Mouse (Mus musculus) intestine, embryonic 15.5 days (tissue): ENCODE data around the gene Alox12b. TPM values are rescaled to one million over a fixed set of nuclear protein-coding genes. Genes with fewer than 3 reads are reported as not detected.
A peak's percentile ranks its signal among the peaks of the same experiment; 100 is the strongest.

ENCODE experiments used
- ATAC-seq: fragments of 200-750 bp; cut with Nextera tagmentation; 2 replicates; pipeline ENCODE4 v1.8.0; 2017; ENCODE audit warnings: moderate TSS enrichment, moderate library complexity
- H3K27ac ChIP-seq: fragments of 300-500 bp; sonication (generic); 2 replicates; pipeline ENCODE4 v1.5.1; 2015; ENCODE audit warnings: mild to moderate bottlenecking, inconsistent platforms
- H3K27me3 ChIP-seq: fragments of 300-500 bp; sonication (generic); replicated peaks from 2 replicates; pipeline ENCODE4 v1.6.1; 2015; ENCODE audit warnings: inconsistent platforms
- H3K36me3 ChIP-seq: fragments of 300-500 bp; sonication (generic); 2 replicates; pipeline ENCODE4 v1.6.1; 2015; ENCODE audit warnings: inconsistent platforms
- H3K4me1 ChIP-seq: fragments of 300-500 bp; sonication (generic); replicated peaks from 2 replicates; pipeline ENCODE4 v1.6.1; 2015; ENCODE audit warnings: inconsistent platforms
- H3K4me2 ChIP-seq: fragments of 300-500 bp; sonication (generic); replicated peaks from 2 replicates; pipeline ENCODE4 v1.6.1; 2015; ENCODE audit warnings: mild to moderate bottlenecking, inconsistent platforms
- H3K4me3 ChIP-seq: fragments of 300-500 bp; sonication (generic); replicated peaks from 2 replicates; pipeline ENCODE4 v1.5.1; 2015; ENCODE audit warnings: inconsistent platforms
- H3K9ac ChIP-seq: fragments of 300-500 bp; sonication (generic); 2 replicates; pipeline ENCODE4 v1.6.1; 2015; ENCODE audit warnings: inconsistent platforms
- H3K9me3 ChIP-seq: fragments of 300-500 bp; sonication (generic); 2 replicates; pipeline ENCODE4 v1.6.1; 2016; ENCODE audit warnings: inconsistent platforms
- WGBS: fragments of 180-500 bp; shearing (Covaris S2); methylation state at CpG from one replicate; pipeline ENCODE4 v1.1.7; 2015; 5-methylcytosine and 5-hydroxymethylcytosine counted together
- polyA plus RNA-seq: library from polyadenylated mRNA; unstranded; fragments of >200 nt; fragmentation: Nextera tagmentation; extraction: Ambion mirVana; gene quantifications from 2 replicates; pipeline ENCODE4 v1.2.1, GENCODE M21; 2015

The Alox12b gene
- polyA plus RNA-seq, 1 experiment from 2014 or later, result 0.35 TPM

GRCm38 (mm10) chr11:69125852-69125918 is 31.1 kb upstream of the Alox12b start, which contains the start of gene Aloxe3:
TSS of gene Aloxe3 (plus strand) at chr11:69125896.
- peak within 1 kb of the TSS; percentile 70 for H3K27ac ChIP-seq
- peak within 1 kb of the TSS; percentile 57 for H3K4me3 ChIP-seq
- H3K4me2 ChIP-seq, result peak within 1 kb of the TSS; percentile 87
- H3K9ac ChIP-seq, result peak within 1 kb of the TSS; percentile 50
- 1% methylated on average over 3 of the region's 3 CpGs for WGBS
- H3K36me3 ChIP-seq, result no peaks in the 10 kb centered on the region
- H3K9me3 ChIP-seq, result no peaks in the 10 kb centered on the region
- H3K4me1 ChIP-seq, result peaks cover 17% of the 10 kb centered on the region
- no peaks in the 10 kb centered on the region for H3K27me3 ChIP-seq
- ATAC-seq, result no peak

- no peaks in the 10 kb centered on the region for H3K27me3 ChIP-seq
- no peaks in the 10 kb centered on the region for H3K36me3 ChIP-seq
- H3K27ac ChIP-seq, result no peak overlapping the region
- H3K9me3 ChIP-seq, result no peaks in the 10 kb centered on the region
- H3K9ac ChIP-seq, result peak overlapping the region; percentile 50
- WGBS, result 14% methylated on average over 20 of the region's 20 CpGs
- peak overlapping the region; percentile 87 for H3K4me2 ChIP-seq
- peak overlapping the region; percentile 57 for H3K4me3 ChIP-seq
- ATAC-seq, result no peak
- H3K4me1 ChIP-seq, result peaks cover 13% of the 10 kb centered on the region
Observed at GRCm38 (mm10) chr11:69125919-69126705, 30.7 kb upstream of the Alox12b start.

GRCm38 (mm10) chr11:69126706-69127095 is 30.1 kb upstream of the Alox12b start:
- Histone ChIP-seq H3K9me3 (no peaks in the 10 kb centered on the region), H3K4me2 (peak overlapping the region; percentile 87), H3K4me3 (no peak overlapping the region)

GRCm38 (mm10) chr11:69128426-69129122 is 28.2 kb upstream of the Alox12b start:
- Histone ChIP-seq H3K4me3 (no peak overlapping the region), H3K4me1 (peaks cover 6% of the 10 kb centered on the region), H3K4me2 (no peak overlapping the region), H3K27ac (no peak overlapping the region), H3K27me3 (no peaks in the 10 kb centered on the region), H3K36me3 (no peaks in the 10 kb centered on the region), H3K9ac (no peak overlapping the region), H3K9me3 (no peaks in the 10 kb centered on the region)
- ATAC-seq, result no peak
- WGBS, result 70% methylated on average over 8 of the region's 8 CpGs

More at GRCm38 (mm10) chr11:69126706-69127095, 30.1 kb upstream of the Alox12b start:
- Histone ChIP-seq H3K27ac (no peak overlapping the region), H3K36me3 (no peaks in the 10 kb centered on the region), H3K9ac (no peak overlapping the region), H3K4me1 (peaks cover 8% of the 10 kb centered on the region), H3K27me3 (no peaks in the 10 kb centered on the region)
- no peak for ATAC-seq
- WGBS, result 40% methylated on average over 2 of the region's 2 CpGs

- Histone ChIP-seq H3K4me3 (peak overlapping the region; percentile 47), H3K9ac (peak overlapping the region; percentile 41; the same call in 1 of the 2 replicates), H3K36me3 (no peaks in the 10 kb centered on the region), H3K27ac (no peak overlapping the region), H3K4me2 (peak overlapping the region; percentile 89), H3K9me3 (no peaks in the 10 kb centered on the region), H3K27me3 (no peaks in the 10 kb centered on the region), H3K4me1 (no peaks in the 10 kb centered on the region; the same call in 1 of the 2 replicates)
- 26% methylated on average over 5 of the region's 5 CpGs for WGBS
- peak; percentile 46 for ATAC-seq
Observed at GRCm38 (mm10) chr11:69133566-69133922, 23.2 kb upstream of the Alox12b start.

GRCm38 (mm10) chr11:69133923-69134621 is 22.7 kb upstream of the Alox12b start:
- no peak overlapping the region for H3K27ac ChIP-seq
- H3K36me3 ChIP-seq, result no peaks in the 10 kb centered on the region
- H3K4me3 ChIP-seq, result peak overlapping the region; percentile 47
- H3K9ac ChIP-seq, result peak overlapping the region; percentile 41
- no peaks in the 10 kb centered on the region; the same call in 1 of the 2 replicates for H3K4me1 ChIP-seq
- ATAC-seq, result peak; percentile 87
- H3K27me3 ChIP-seq, result no peaks in the 10 kb centered on the region
- H3K4me2 ChIP-seq, result peak overlapping the region; percentile 89
- 2% methylated on average over 34 of the region's 34 CpGs for WGBS
- no peaks in the 10 kb centered on the region for H3K9me3 ChIP-seq

- Histone ChIP-seq H3K4me3 (peak overlapping the region; percentile 47), H3K9ac (peak overlapping the region; percentile 41; the same call in 1 of the 2 replicates), H3K27ac (no peak overlapping the region), H3K27me3 (no peaks in the 10 kb centered on the region), H3K4me1 (no peaks in the 10 kb centered on the region; the same call in 1 of the 2 replicates), H3K36me3 (no peaks in the 10 kb centered on the region), H3K9me3 (no peaks in the 10 kb centered on the region), H3K4me2 (peak overlapping the region; percentile 89)
- 32% methylated on average over 8 of the region's 8 CpGs for WGBS
- no peak for ATAC-seq
Observed at GRCm38 (mm10) chr11:69134622-69134968, 22.2 kb upstream of the Alox12b start.

- WGBS, result 93% methylated on average over 6 of the region's 6 CpGs
- ATAC-seq, result no peak
- H3K4me2 ChIP-seq, result no peak overlapping the region
Observed at GRCm38 (mm10) chr11:69135361-69135760, 21.4 kb upstream of the Alox12b start.

GRCm38 (mm10) chr11:69147546-69147945 is 9.2 kb upstream of the Alox12b start:
- H3K9me3 ChIP-seq, result no peaks in the 10 kb centered on the region
- no peak overlapping the region for H3K27ac ChIP-seq
- peaks cover 6% of the 10 kb centered on the region for H3K4me1 ChIP-seq
- H3K4me3 ChIP-seq, result no peak overlapping the region
- H3K36me3 ChIP-seq, result no peaks in the 10 kb centered on the region
- ATAC-seq, result no peak
- 0 out of 2 replicates have a peak, but pooled peaks cover 2% of the 10 kb centered on the region for H3K27me3 ChIP-seq
- 73% methylated on average over 7 of the region's 7 CpGs for WGBS
- H3K4me2 ChIP-seq, result no peak overlapping the region
- no peak overlapping the region for H3K9ac ChIP-seq

More at GRCm38 (mm10) chr11:69135361-69135760, 21.4 kb upstream of the Alox12b start:
- Histone ChIP-seq H3K36me3 (no peaks in the 10 kb centered on the region), H3K9ac (no peak overlapping the region), H3K9me3 (no peaks in the 10 kb centered on the region), H3K27ac (no peak overlapping the region), H3K4me1 (no peaks in the 10 kb centered on the region; the same call in 1 of the 2 replicates), H3K27me3 (no peaks in the 10 kb centered on the region), H3K4me3 (no peak overlapping the region)

GRCm38 (mm10) chr11:69148451-69148960 is 8.3 kb upstream of the Alox12b start:
- Histone ChIP-seq H3K4me2 (no peak overlapping the region), H3K4me1 (peaks cover 6% of the 10 kb centered on the region), H3K36me3 (no peaks in the 10 kb centered on the region), H3K27ac (no peak overlapping the region), H3K27me3 (0 out of 2 replicates have a peak, but pooled peaks cover 3% of the 10 kb centered on the region), H3K9ac (no peak overlapping the region), H3K4me3 (no peak overlapping the region), H3K9me3 (no peaks in the 10 kb centered on the region)
- ATAC-seq, result no peak
- 88% methylated on average over 5 of the region's 5 CpGs for WGBS

GRCm38 (mm10) chr11:69149728-69150127 is 7.1 kb upstream of the Alox12b start:
- Histone ChIP-seq H3K27ac (no peak overlapping the region), H3K4me1 (peaks cover 6% of the 10 kb centered on the region), H3K36me3 (no peaks in the 10 kb centered on the region), H3K4me3 (no peak overlapping the region), H3K4me2 (no peak overlapping the region), H3K9ac (no peak overlapping the region), H3K27me3 (peaks cover 3% of the 10 kb centered on the region), H3K9me3 (no peaks in the 10 kb centered on the region)
- WGBS, result 75% methylated on average over 6 of the region's 6 CpGs
- ATAC-seq, result no peak

- 9% methylated on average over 7 of the region's 7 CpGs for whole genome bisulfite sequencing
- Histone ChIP-seq H3K9ac (peak overlapping the region; percentile 15; the same call in 1 of the 2 replicates), H3K27me3 (peaks cover 3% of the 10 kb centered on the region), H3K4me1 (peaks cover 6% of the 10 kb centered on the region), H3K4me3 (peak overlapping the region; percentile 20), H3K9me3 (no peaks in the 10 kb centered on the region), H3K27ac (no peak overlapping the region), H3K36me3 (no peaks in the 10 kb centered on the region), H3K4me2 (peak overlapping the region; percentile 50)
- ATAC-seq, result no peak
Observed at GRCm38 (mm10) chr11:69150444-69150843, 6.3 kb upstream of the Alox12b start.
